Mouse (Mus musculus) forebrain, postnatal 0 days (tissue): ENCODE results near the gene Hyal3. TPM values are rescaled to one million over a fixed set of nuclear protein-coding genes. Genes with fewer than 3 reads are reported as not detected.

Experiments used
- ATAC-seq: fragments of 200-750 bp; cut with Nextera tagmentation; 2 replicates; pipeline ENCODE4 v1.8.0; 2017; ENCODE audit warnings: mild to moderate bottlenecking, moderate library complexity
- DNase-seq: peaks from one replicate; pipeline ENCODE4 v3.0.0-alpha.2; 2015
- H3K27ac ChIP-seq: fragments of 300-500 bp; sonication (generic); 2 replicates; pipeline ENCODE4 v1.5.1; 2014; ENCODE audit warnings: low read depth, mild to moderate bottlenecking, antibody characterized with exemption, low read length, moderate library complexity, mixed read lengths
- H3K27me3 ChIP-seq: fragments of 300-500 bp; sonication (generic); 2 replicates; pipeline ENCODE4 v1.6.1; 2014; ENCODE audit warnings: mild to moderate bottlenecking, low read length, mixed read lengths; ENCODE audit not compliant: insufficient read depth
- H3K36me3 ChIP-seq: fragments of 300-500 bp; sonication (generic); 2 replicates; pipeline ENCODE4 v1.6.1; 2014; ENCODE audit warnings: mild to moderate bottlenecking, moderate library complexity; ENCODE audit not compliant: insufficient read depth
- H3K4me1 ChIP-seq: fragments of 300-500 bp; sonication (generic); 2 replicates; pipeline ENCODE4 v1.6.1; 2014; ENCODE audit warnings: antibody characterized with exemption; ENCODE audit not compliant: insufficient read depth
- H3K4me2 ChIP-seq: fragments of 300-500 bp; sonication (generic); 2 replicates; pipeline ENCODE4 v1.6.1; 2014; ENCODE audit warnings: low read depth, mild to moderate bottlenecking, moderate library complexity
- H3K4me3 ChIP-seq: fragments of 300-500 bp; sonication (generic); 2 replicates; pipeline ENCODE4 v1.5.1; 2014; ENCODE audit warnings: low read depth, low read length, mixed read lengths
- H3K9ac ChIP-seq: fragments of 300-500 bp; sonication (generic); 2 replicates; pipeline ENCODE4 v1.6.1; 2014; ENCODE audit warnings: mild to moderate bottlenecking
- H3K9me3 ChIP-seq: fragments of 300-500 bp; sonication (generic); 2 replicates; pipeline ENCODE4 v1.6.1; 2016; ENCODE audit warnings: low read length
- CTCF ChIP-seq: sonication (generic); IDR thresholded peaks from 2 replicates; pipeline ENCODE4 v1.5.1; 2016; ENCODE audit warnings: antibody characterized with exemption, control low read depth, low read depth
- WGBS: fragments of 180-500 bp; shearing (Covaris S2); extraction: QIAGEN DNeasy Blood & Tissue Kit; methylation state at CpG from one replicate; pipeline ENCODE4 v1.1.7; 2014; 5-methylcytosine and 5-hydroxymethylcytosine counted together
- polyA plus RNA-seq: library from polyadenylated mRNA; unstranded; fragments of >200 nt; fragmentation: Nextera tagmentation; extraction: Ambion mirVana; gene quantifications from 2 replicates; pipeline ENCODE4 v1.2.1, GENCODE M21; 2015
- total RNA-seq: library from RNA; depleted of rRNA; stranded (reverse); fragments of >200 nt; gene quantifications from 2 replicates; pipeline ENCODE4 v1.2.3, GENCODE M21; 2014

Hyal3 gene
- total and polyA plus RNA-seq, 2 experiments from 2014 or later = 1.00 to 1.5 TPM

DNA sequence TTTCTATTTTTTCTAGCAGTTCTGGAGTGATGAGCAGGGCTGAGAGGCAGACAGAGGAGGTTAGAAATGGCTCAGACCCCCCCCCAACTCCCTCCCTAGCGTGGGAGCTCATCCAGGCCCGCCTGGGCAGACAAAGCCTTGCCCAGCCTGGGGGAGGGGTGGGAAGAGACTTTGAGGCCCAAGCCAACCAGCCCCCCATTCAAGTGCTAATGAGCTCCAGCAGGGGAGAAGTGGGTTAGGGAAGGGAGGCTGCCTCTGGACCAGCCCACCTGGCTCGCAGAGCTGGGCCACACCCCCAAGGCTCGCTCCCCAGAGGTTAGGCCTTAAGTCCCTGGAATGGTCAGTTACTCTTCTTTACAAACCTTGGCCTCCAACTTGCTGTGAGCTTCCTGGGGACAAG, 50.0 kb downstream of the Hyal3 start:
- H3K36me3 ChIP-seq = no peaks in the 10 kb centered on the region
- ATAC-seq (peak; percentile 6), DNase-seq (peak; percentile 72)
- peak overlapping the region; percentile 34 for H3K4me2 ChIP-seq
- no peaks in the 10 kb centered on the region for H3K9me3 ChIP-seq
- peak overlapping the region; percentile 90 for H3K27ac ChIP-seq
- WGBS = 4% methylated on average over 4 of the region's 4 CpGs
- peak overlapping the region; percentile 18; the same call in 1 of the 2 replicates for H3K9ac ChIP-seq
- H3K4me3 ChIP-seq = no peak overlapping the region
- H3K4me1 ChIP-seq = peaks cover 63% of the 10 kb centered on the region
- H3K27me3 ChIP-seq = no peaks in the 10 kb centered on the region
- TF ChIP-seq CTCF = no peak

DNA sequence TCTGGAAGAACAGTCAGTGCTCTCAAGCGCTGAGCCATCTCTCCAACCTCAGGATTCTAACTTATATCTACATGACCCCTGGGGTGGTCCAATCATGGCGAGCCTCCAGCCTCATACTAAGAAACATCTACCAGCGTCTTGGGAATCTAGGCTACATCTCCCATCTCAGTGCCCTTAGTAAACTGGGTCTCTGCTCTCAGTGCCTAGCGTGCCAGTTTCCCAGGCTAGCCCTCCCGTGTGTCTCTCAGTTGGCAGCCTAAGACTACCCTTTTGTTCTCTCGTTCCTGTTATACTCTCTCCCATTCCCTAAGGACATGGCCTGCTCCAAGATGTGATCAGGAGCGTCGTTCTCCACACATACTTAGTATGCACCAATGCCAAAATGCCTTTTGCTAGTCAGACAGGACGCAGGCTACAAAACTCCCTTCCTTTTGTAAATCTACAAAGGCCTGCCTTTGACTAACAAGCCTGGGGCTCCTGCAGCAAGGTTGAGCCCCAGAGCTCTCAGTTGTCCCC, 50.8 kb downstream of the Hyal3 start:
- Histone ChIP-seq H3K4me1 (peaks cover 66% of the 10 kb centered on the region), H3K9me3 (no peaks in the 10 kb centered on the region), H3K4me3 (no peak overlapping the region), H3K4me2 (peak overlapping the region; percentile 98), H3K27me3 (no peaks in the 10 kb centered on the region), H3K27ac (peak overlapping the region; percentile 90), H3K36me3 (no peaks in the 10 kb centered on the region), H3K9ac (peak overlapping the region; percentile 61; the same call in 1 of the 2 replicates)
- ATAC-seq = no peak
- WGBS = 26% methylated on average over 9 of the region's 9 CpGs
- DNase-seq = no peak
- no peak for TF ChIP-seq CTCF

DNA sequence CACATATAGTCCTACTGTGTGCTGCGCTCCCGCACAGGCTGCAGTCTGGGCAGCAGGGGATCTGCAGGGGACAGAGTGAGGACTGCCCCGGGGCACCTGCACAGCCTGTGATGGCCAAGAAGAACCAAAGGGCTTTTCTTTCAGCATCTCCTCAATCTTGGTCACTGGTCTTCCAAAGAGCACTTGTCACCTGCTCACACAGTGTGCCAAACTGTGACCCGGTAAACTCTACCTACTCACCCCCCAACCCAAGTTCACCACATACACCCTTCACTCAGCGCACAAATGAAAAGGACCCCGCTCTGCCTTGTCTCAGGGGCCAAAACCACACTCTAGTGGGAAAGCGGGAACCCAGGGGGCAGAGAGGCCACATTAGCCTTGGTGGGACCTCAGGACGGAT, 51.2 kb downstream of the Hyal3 start:
- Histone ChIP-seq H3K27ac (peak overlapping the region; percentile 90), H3K4me3 (no peak overlapping the region), H3K9ac (peak overlapping the region; percentile 61; the same call in 1 of the 2 replicates), H3K36me3 (no peaks in the 10 kb centered on the region), H3K4me2 (peak overlapping the region; percentile 98), H3K9me3 (no peaks in the 10 kb centered on the region), H3K27me3 (no peaks in the 10 kb centered on the region), H3K4me1 (peaks cover 64% of the 10 kb centered on the region)
- WGBS = 55% methylated on average over 8 of the region's 8 CpGs
- TF ChIP-seq CTCF = no peak
- ATAC-seq (no peak), DNase-seq (no peak)

DNA sequence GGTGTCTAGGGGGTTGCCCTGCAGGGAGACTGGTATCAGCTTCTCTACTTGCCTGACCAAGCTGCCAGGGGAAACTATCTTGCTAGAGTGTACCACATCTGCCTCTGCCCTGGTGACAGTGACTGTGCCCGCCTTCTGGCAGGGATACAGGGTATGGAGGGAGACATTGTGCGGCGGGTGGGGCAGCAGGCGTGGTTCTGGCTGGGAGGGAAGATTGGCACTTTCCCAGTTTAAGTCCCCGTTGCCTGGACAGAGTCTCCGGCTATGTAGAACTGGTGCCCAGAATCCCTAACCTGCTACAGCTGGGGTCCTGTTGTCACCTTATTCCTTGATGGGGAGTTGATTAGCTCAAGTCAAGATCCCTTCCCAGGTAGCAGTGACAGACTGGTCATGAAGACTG, 51.9 kb downstream of the Hyal3 start:
- 4% methylated on average over 6 of the region's 6 CpGs for WGBS
- Histone ChIP-seq H3K27me3 (no peaks in the 10 kb centered on the region), H3K4me2 (peak overlapping the region; percentile 98), H3K36me3 (no peaks in the 10 kb centered on the region), H3K9ac (peak overlapping the region; percentile 61), H3K9me3 (no peaks in the 10 kb centered on the region), H3K4me1 (peaks cover 62% of the 10 kb centered on the region), H3K4me3 (peak overlapping the region; percentile 85), H3K27ac (peak overlapping the region; percentile 90)
- ATAC-seq = no peak
- no peak for TF ChIP-seq CTCF
- DNase-seq = peak; percentile 52

DNA sequence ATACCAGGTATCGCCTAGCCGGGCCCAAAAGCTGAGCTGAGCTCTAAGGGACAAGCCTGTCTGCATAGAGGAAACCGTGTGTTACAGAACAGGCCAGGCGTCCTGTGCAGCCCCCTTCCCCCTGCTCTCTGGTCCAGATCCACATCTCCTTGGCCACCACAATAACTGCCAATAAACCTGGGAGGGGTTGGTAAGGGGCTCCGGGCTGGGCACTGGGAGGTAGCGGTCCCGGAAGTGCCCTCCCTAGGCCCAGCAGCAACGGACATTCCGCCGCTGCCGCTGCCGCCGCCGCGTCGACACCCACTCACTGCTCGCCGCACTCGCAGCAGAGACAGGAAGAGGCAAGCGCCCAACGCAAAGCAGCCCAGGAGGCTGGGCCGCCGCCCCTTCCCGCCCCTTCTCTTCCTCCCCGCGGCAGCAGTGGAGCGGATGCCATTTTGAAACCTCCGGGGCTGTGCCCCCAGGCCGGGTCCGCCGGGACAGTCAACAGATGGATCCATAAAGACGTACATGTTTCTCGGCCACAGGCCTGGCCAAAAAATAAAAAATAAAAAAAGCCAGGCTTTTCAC, 52.6 kb downstream of the Hyal3 start:
- peak overlapping the region; percentile 90 for H3K27ac ChIP-seq
- H3K9ac ChIP-seq = peak overlapping the region; percentile 61
- H3K27me3 ChIP-seq = no peaks in the 10 kb centered on the region
- ATAC-seq = peak; percentile 52
- DNase-seq = peak; percentile 82
- peak overlapping the region; percentile 85 for H3K4me3 ChIP-seq
- H3K4me1 ChIP-seq = peaks cover 55% of the 10 kb centered on the region
- no peaks in the 10 kb centered on the region for H3K36me3 ChIP-seq
- TF ChIP-seq CTCF = no peak
- 3% methylated on average over 31 of the region's 33 CpGs for WGBS
- H3K4me2 ChIP-seq = peak overlapping the region; percentile 98
- no peaks in the 10 kb centered on the region for H3K9me3 ChIP-seq

DNA sequence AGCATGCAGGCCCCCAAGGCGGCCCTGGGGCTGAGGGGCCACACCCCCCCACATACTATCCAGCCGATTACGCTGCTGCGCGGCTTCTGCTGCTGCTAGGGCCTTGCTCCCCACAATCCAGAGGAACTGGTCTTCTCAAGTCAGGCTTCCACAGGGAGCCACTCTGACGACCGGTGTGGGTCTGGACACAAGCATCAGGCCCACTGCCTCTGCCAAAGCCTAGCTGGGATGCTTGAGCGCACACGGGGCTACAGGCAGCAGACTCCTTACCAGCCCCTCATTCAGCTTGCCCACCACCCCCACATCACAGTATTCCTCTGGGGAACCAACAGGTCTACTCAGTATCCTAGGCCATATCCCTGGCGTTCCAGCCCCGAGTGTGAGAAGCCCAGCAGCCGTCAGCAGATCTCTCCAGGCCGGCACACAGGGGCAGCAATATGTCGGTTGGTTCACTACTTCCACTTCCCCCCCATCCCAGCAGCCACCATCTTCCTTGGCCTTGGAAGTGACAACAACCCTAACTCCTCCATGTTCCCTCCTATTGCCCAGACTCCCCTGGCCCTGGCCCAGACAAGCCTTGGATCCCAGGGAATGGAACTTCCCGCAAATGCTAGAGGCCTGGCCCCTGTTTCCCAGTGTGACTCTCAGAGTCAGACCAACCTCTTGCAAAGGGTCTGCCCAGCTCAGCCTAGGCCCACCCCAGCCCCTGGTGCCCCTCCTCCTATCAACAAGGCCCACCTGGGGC, 53.2 kb downstream of the Hyal3 start:
- Histone ChIP-seq H3K4me2 (peak overlapping the region; percentile 98), H3K4me1 (peaks cover 50% of the 10 kb centered on the region), H3K9me3 (no peaks in the 10 kb centered on the region), H3K9ac (peak overlapping the region; percentile 61), H3K36me3 (no peaks in the 10 kb centered on the region), H3K27me3 (no peaks in the 10 kb centered on the region), H3K27ac (peak overlapping the region; percentile 90), H3K4me3 (peak overlapping the region; percentile 85)
- ATAC-seq (peak; percentile 4; the same call in 1 of the 2 replicates), DNase-seq (peak; percentile 66)
- 1% methylated on average over 15 of the region's 15 CpGs for WGBS
- no peak for TF ChIP-seq CTCF
